Mouse (Mus musculus) liver, adult 2 months (tissue): ENCODE data around the gene Anks1b. TPM values are rescaled to one million over a fixed set of nuclear protein-coding genes. Genes with fewer than 3 reads are reported as not detected.

Experiments
- DNase-seq: peaks from one replicate; pipeline ENCODE4 v3.0.0-alpha.2; 2011; ENCODE audit warnings: low read depth, low spot score; ENCODE audit errors: extremely low read depth
- H3K27ac ChIP-seq: fragments of 200-500 bp; replicated peaks from 2 replicates; pipeline ENCODE4 v1.5.1; 2012; ENCODE audit warnings: low read depth, mild to moderate bottlenecking, control low read depth, inconsistent platforms, low read length; ENCODE audit not compliant: insufficient read depth
- H3K27me3 ChIP-seq: fragments of 200-500 bp; 2 replicates; pipeline ENCODE4 v1.6.1; 2012; ENCODE audit warnings: mild to moderate bottlenecking, moderate library complexity, low read length, inconsistent platforms; ENCODE audit not compliant: control insufficient read depth, insufficient read depth
- H3K36me3 ChIP-seq: fragments of 200-500 bp; 2 replicates; pipeline ENCODE4 v1.6.1; 2012; ENCODE audit warnings: low read length, inconsistent platforms; ENCODE audit not compliant: control insufficient read depth, insufficient read depth
- H3K4me1 ChIP-seq: fragments of 200-500 bp; 2 replicates; pipeline ENCODE4 v1.6.1; 2011; ENCODE audit warnings: low read length; ENCODE audit not compliant: control insufficient read depth, insufficient read depth
- H3K4me3 ChIP-seq: fragments of 200-500 bp; 2 replicates; pipeline ENCODE4 v1.5.1; 2011; ENCODE audit warnings: low read depth, mild to moderate bottlenecking, control low read depth, low read length, moderate library complexity; ENCODE audit not compliant: insufficient read depth
- H3K79me2 ChIP-seq: fragments of 200-500 bp; 2 replicates; pipeline ENCODE4 v1.6.1; 2012; ENCODE audit warnings: inconsistent platforms, mild to moderate bottlenecking, low read length, moderate library complexity; ENCODE audit not compliant: control insufficient read depth, insufficient read depth
- H3K9ac ChIP-seq: fragments of 200-500 bp; 2 replicates; pipeline ENCODE4 v1.6.1; 2012; ENCODE audit warnings: low read depth, mild to moderate bottlenecking, control low read depth, inconsistent platforms, low read length
- CTCF ChIP-seq: fragments of 200-500 bp; IDR thresholded peaks from 2 replicates; pipeline ENCODE4 v1.5.1; 2011; ENCODE audit warnings: low read depth, low read length, control low read depth
- POLR2A ChIP-seq: fragments of 200-500 bp; IDR thresholded peaks from 2 replicates; pipeline ENCODE4 v1.6.1; 2011; ENCODE audit warnings: low read length, control low read depth; ENCODE audit not compliant: insufficient read depth; ENCODE audit errors: extremely low read depth
- WGBS: fragments of 180-500 bp; shearing (Covaris S2); methylation state at CpG from one replicate; pipeline ENCODE4 v1.1.7; 2018; 5-methylcytosine and 5-hydroxymethylcytosine counted together
- polyA plus RNA-seq: library from polyadenylated mRNA; depleted of rRNA; stranded (reverse); fragments of >200 nt; gene quantifications from 2 replicates; pipeline ENCODE4 v1.2.3, GENCODE M21; 2012
- total RNA-seq: library from RNA; depleted of rRNA; stranded (reverse); fragments of >200 nt; gene quantifications from 2 replicates; pipeline ENCODE4 v1.2.3, GENCODE M21; 2014

Gene Anks1b
- total and polyA plus RNA-seq, 2 experiments = under 0.01 TPM; not detected in 1

DNA sequence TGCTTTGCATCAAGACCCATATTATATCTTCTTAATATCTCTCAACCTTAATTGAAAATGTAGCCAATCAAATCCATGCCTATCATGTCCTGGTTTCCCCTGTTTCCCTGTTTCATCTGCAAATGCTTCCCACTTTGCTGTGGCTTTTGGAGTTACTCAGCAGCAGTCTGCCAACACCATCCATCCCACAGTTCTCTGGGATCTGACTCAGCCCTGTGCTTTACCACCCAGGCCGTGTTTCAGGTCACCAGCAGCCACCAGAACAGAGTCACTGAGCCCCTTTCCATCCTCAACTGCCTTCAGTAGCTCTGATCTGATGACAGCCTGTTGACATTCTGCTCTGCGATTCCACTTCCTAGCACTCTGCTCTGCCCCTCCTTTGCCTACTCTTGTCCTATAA, 776.4 kb downstream of the Anks1b start:
- no peaks in the 10 kb centered on the region for H3K27me3 ChIP-seq
- no peak overlapping the region for H3K27ac ChIP-seq
- no peak overlapping the region for H3K4me3 ChIP-seq
- 70% methylated on average over 2 of the region's 2 CpGs for WGBS
- TF ChIP-seq POLR2A (no peak), CTCF (no peak)
- H3K4me1 ChIP-seq = no peaks in the 10 kb centered on the region
- no peaks in the 10 kb centered on the region for H3K79me2 ChIP-seq
- no peaks in the 10 kb centered on the region for H3K36me3 ChIP-seq
- H3K9ac ChIP-seq = no peak overlapping the region
- DNase-seq = no peak

DNA sequence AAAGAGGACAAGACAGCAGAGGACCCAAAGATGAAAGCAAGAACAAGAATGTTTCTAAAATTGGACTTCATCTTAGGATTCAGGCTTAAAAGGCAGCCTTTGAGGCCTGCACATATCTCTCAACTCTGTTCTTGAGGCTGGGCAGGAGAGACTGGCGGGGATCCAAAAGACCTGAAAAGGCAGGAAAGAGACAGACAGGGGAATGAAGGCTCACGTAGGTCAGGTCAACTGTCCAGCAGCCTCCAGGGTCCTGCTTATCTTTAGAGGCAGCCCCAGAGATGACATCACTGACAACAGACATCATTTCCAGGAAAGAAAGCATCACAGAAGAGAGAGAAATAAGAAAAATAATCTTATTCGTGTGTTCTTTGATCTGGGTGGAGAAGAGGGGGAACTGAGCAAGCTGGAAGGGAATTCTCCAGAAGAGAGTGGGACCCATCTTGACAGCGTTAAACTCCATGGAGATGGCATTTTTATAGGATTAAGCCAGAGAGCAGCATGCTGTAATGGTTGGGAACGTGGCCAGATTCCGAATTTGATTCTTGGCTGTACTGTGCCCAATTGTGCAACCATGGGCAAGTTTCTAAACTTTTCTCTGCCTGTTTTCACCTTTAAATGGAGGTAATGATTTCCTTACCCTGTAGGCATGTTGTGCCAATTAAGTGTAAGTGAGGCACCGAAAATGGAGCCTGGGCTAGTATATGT, 784.3 kb downstream of the Anks1b start:
- Histone ChIP-seq H3K27me3 (no peaks in the 10 kb centered on the region), H3K36me3 (no peaks in the 10 kb centered on the region), H3K79me2 (no peaks in the 10 kb centered on the region), H3K9ac (no peak overlapping the region), H3K27ac (no peak overlapping the region), H3K4me1 (peaks cover 3% of the 10 kb centered on the region; the same call in 1 of the 2 replicates), H3K4me3 (no peak overlapping the region)
- 31% methylated on average over 7 of the region's 7 CpGs for WGBS
- TF ChIP-seq CTCF (no peak), POLR2A (no peak)
- DNase-seq = peak; percentile 91

DNA sequence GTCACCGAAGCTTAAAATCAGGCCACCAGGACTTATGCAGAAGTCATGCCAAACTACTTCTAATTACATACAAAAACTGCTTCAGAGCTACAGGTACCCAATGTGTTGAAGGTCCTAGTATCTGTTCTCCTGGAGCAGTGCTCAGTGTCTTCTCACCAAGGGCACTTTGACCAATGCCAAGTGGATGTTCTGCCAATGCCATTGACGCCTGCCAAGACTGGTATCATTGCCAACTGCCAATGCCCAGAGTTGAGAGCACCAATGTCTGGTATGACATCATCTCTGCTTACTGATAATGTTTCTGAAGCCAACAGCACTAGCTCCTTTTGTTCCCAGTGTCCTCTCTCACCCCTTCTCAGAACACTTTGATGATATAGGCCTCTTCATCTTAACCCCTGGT, 793.4 kb downstream of the Anks1b start:
- no peak overlapping the region for H3K9ac ChIP-seq
- H3K27me3 ChIP-seq = no peaks in the 10 kb centered on the region
- H3K27ac ChIP-seq = no peak overlapping the region
- H3K79me2 ChIP-seq = no peaks in the 10 kb centered on the region
- 0 out of 2 replicates have a peak, but pooled peaks cover 3% of the 10 kb centered on the region for H3K4me1 ChIP-seq
- peak; percentile 95 for DNase-seq
- H3K4me3 ChIP-seq = no peak overlapping the region
- H3K36me3 ChIP-seq = no peaks in the 10 kb centered on the region
- no peak for TF ChIP-seq POLR2A
- no peak for TF ChIP-seq CTCF
- 29% methylated on average over 2 of the region's 2 CpGs for WGBS

DNA sequence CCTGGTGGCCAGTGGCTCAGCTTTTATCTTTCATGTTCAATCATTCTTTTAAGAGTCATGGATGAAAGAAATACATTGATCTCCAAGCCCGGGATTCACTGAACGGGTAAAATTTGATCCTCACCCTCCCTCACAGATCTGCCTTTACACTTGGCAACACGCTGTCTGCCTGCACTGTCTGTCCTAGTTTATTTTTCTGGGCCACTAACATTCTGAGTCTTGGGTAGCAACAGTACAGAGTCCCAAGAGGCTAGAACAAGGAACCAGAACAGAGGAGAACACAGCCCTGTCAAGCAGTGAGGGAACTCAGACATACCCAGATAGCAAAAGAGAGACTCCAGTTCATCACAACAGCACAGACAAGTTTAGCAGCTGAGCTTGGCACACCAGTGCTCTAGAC, 797.0 kb downstream of the Anks1b start:
- Histone ChIP-seq H3K9ac (no peak overlapping the region), H3K4me1 (0 out of 2 replicates have a peak, but pooled peaks cover 3% of the 10 kb centered on the region), H3K27me3 (no peaks in the 10 kb centered on the region), H3K36me3 (no peaks in the 10 kb centered on the region), H3K27ac (no peak overlapping the region), H3K4me3 (no peak overlapping the region), H3K79me2 (no peaks in the 10 kb centered on the region)
- TF ChIP-seq POLR2A = no peak
- no peak for TF ChIP-seq CTCF
- 91% methylated on average over 3 of the region's 3 CpGs for WGBS
- DNase-seq = no peak

DNA sequence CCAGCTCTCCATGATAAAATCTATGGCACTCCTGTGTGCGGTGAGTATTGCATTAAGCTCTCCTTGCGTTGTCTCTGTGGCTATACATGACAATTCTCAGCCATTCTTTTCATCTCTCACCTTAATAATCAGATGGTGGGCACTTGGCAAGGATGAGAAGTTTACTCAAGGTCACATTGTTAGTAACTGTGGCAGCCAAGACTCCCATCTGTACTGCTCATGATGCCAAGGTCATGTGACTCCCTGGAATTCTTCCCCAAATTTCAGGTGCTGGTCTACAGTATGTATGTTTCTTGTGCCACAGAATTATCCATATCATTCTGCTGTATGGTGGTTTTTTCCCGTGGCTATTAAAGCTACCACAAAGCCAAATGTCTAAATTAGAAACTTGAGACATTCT, 798.8 kb downstream of the Anks1b start:
- WGBS = 83% methylated on average over 3 of the region's 3 CpGs
- no peaks in the 10 kb centered on the region for H3K36me3 ChIP-seq
- H3K27me3 ChIP-seq = no peaks in the 10 kb centered on the region
- H3K79me2 ChIP-seq = no peaks in the 10 kb centered on the region
- H3K4me1 ChIP-seq = no peaks in the 10 kb centered on the region
- no peak for DNase-seq
- no peak overlapping the region for H3K9ac ChIP-seq
- no peak for TF ChIP-seq CTCF
- no peak for TF ChIP-seq POLR2A
- no peak overlapping the region for H3K27ac ChIP-seq
- no peak overlapping the region for H3K4me3 ChIP-seq

DNA sequence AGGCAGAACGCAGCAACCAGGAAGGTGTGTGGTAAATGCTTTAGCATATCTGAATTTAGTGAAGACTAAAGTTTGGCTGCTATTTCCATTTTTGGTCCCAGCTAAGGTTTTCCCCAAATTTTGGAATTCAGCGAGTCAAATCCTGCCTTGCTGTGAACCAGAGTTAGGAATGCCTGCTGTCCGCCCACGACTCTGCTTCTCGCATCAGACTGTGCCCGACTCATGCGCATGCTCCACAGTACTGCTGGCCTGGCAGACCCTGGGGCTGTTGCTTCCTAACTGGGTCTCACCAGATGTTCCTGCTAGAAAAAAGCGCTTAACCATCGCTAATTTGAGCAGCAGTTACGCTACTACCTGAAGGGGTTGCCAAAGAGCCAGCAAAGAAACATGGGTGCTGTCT, 801.1 kb downstream of the Anks1b start:
- H3K4me1 ChIP-seq = no peaks in the 10 kb centered on the region
- H3K79me2 ChIP-seq = no peaks in the 10 kb centered on the region
- DNase-seq = no peak
- no peak for TF ChIP-seq CTCF
- H3K27ac ChIP-seq = no peak overlapping the region
- WGBS = 86% methylated on average over 10 of the region's 10 CpGs
- no peak overlapping the region for H3K4me3 ChIP-seq
- H3K27me3 ChIP-seq = no peaks in the 10 kb centered on the region
- H3K9ac ChIP-seq = no peak overlapping the region
- H3K36me3 ChIP-seq = no peaks in the 10 kb centered on the region
